Mouse (Mus musculus) myocyte (in vitro differentiated cells): ENCODE data around the gene Ttll5.

Source experiments
- CEBPB ChIP-seq: IDR thresholded peaks from 2 replicates; pipeline ENCODE4 v1.6.1; 2011; ENCODE audit warnings: mild to moderate bottlenecking, moderate library complexity; ENCODE audit not compliant: poor library complexity, insufficient read depth, severe bottlenecking
- POLR2A ChIP-seq: IDR thresholded peaks from one replicate; pipeline ENCODE4 v1.6.1; 2011; ENCODE audit warnings: low read depth, mild to moderate bottlenecking, control low read depth, moderate library complexity; ENCODE audit not compliant: insufficient read length
- USF1 ChIP-seq: IDR thresholded peaks from one replicate; pipeline ENCODE4 v1.6.1; 2011; ENCODE audit warnings: low read depth, mild to moderate bottlenecking, control low read depth, moderate library complexity

DNA sequence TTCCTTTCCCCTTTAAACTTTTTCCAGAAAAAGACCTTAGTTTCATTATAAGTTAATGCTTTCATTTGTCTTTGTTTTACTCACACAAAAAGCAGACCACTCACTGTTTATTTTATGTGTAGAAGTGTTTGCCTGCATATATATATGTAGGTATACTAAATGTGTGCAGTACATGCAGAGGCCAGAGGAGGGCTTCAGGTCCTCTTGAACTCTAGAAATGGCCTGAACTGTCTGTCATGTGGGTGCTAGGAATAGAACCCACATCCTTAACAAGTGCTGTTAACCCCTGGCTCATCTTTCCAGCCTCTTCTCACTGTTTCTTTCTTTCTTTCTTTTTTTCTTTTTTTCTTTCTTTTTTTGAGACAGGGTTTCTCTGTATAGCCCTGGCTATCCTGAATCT, 42.7 kb downstream of the Ttll5 start:
- no peak for TF ChIP-seq CEBPB
- no peak for TF ChIP-seq USF1
- no peak for TF ChIP-seq POLR2A
